Mouse (Mus musculus) intestine, postnatal 0 days (tissue): ENCODE results near the gene Caskin2. TPM values are rescaled to one million over a fixed set of nuclear protein-coding genes. Genes with fewer than 3 reads are reported as not detected.

Experiments
- ATAC-seq: fragments of 200-750 bp; cut with Nextera tagmentation; 2 replicates; pipeline ENCODE4 v1.8.0; 2017; ENCODE audit warnings: mild to moderate bottlenecking, moderate TSS enrichment, moderate library complexity
- H3K27ac ChIP-seq: fragments of 300-500 bp; sonication (generic); 2 replicates; pipeline ENCODE4 v1.5.1; 2014; ENCODE audit warnings: mild to moderate bottlenecking, low read depth, low read length, moderate library complexity
- H3K27me3 ChIP-seq: fragments of 300-500 bp; sonication (generic); replicated peaks from 2 replicates; pipeline ENCODE4 v1.6.1; 2014; ENCODE audit warnings: low read length, mixed read lengths; ENCODE audit not compliant: control insufficient read depth, insufficient read depth
- H3K36me3 ChIP-seq: fragments of 300-500 bp; sonication (generic); 2 replicates; pipeline ENCODE4 v1.6.1; 2014; ENCODE audit warnings: mild to moderate bottlenecking, moderate library complexity; ENCODE audit not compliant: control insufficient read depth, insufficient read depth
- H3K4me1 ChIP-seq: fragments of 300-500 bp; sonication (generic); replicated peaks from 2 replicates; pipeline ENCODE4 v1.6.1; 2014; ENCODE audit warnings: antibody characterized with exemption, low read length, mixed read lengths; ENCODE audit not compliant: control insufficient read depth, insufficient read depth
- H3K4me2 ChIP-seq: fragments of 300-500 bp; sonication (generic); replicated peaks from 2 replicates; pipeline ENCODE4 v1.6.1; 2014; ENCODE audit warnings: low read depth, mild to moderate bottlenecking, moderate library complexity
- H3K4me3 ChIP-seq: fragments of 300-500 bp; sonication (generic); 2 replicates; pipeline ENCODE4 v1.5.1; 2014; ENCODE audit warnings: low read depth, low read length
- H3K9ac ChIP-seq: fragments of 300-500 bp; sonication (generic); 2 replicates; pipeline ENCODE4 v1.6.1; 2014; ENCODE audit warnings: mild to moderate bottlenecking, low read depth, low read length
- H3K9me3 ChIP-seq: fragments of 300-500 bp; sonication (generic); 2 replicates; pipeline ENCODE4 v1.6.1; 2016; ENCODE audit warnings: mixed run types; ENCODE audit not compliant: control insufficient read depth
- CTCF ChIP-seq: sonication (generic); IDR thresholded peaks from 2 replicates; pipeline ENCODE4 v1.5.1; 2016; ENCODE audit warnings: low read depth, mild to moderate bottlenecking, control low read depth, antibody characterized with exemption, moderate library complexity
- WGBS: fragments of 180-500 bp; shearing (Covaris S2); extraction: QIAGEN DNeasy Blood & Tissue Kit; methylation state at CpG from one replicate; pipeline ENCODE4 v1.1.7; 2014; 5-methylcytosine and 5-hydroxymethylcytosine counted together
- polyA plus RNA-seq: library from polyadenylated mRNA; unstranded; fragments of >200 nt; fragmentation: Nextera tagmentation; extraction: Ambion mirVana; gene quantifications from 2 replicates; pipeline ENCODE4 v1.2.1, GENCODE M21; 2015

Gene Caskin2
- polyA plus RNA-seq, 1 experiment from 2014 or later, result 7.4 TPM

DNA sequence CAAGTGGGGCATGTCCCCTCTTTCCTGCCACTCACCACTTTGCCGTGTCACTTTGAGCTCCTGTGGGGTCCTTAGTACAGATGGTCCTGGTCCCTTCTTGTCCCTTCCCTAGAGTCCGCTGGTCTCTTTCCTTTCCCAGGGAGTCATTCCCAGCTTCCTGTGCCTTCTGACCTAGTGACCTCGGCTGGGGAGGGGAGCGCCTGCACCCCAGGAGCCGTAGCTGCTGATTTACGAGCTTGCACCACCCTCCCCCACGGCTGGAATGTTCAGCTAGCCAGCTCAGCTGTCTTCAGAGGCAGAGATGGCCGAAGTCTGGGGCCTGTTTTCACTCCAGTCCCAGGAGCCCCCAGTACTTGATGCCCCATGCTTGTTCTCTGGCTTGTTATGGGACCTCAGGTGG lies 19.1 kb upstream of the Caskin2 start:
- Histone ChIP-seq H3K36me3 (no peaks in the 10 kb centered on the region; the same call in 1 of the 2 replicates), H3K27ac (peak overlapping the region; percentile 61), H3K4me3 (no peak overlapping the region), H3K4me1 (peaks cover 14% of the 10 kb centered on the region), H3K9me3 (no peaks in the 10 kb centered on the region), H3K9ac (no peak overlapping the region), H3K27me3 (no peaks in the 10 kb centered on the region), H3K4me2 (peak overlapping the region; percentile 46)
- 0 out of 2 replicates have a peak, but pooled peaks have one; percentile 14 for ATAC-seq
- no peak for TF ChIP-seq CTCF
- 12% methylated on average over 8 of the region's 8 CpGs for WGBS

DNA sequence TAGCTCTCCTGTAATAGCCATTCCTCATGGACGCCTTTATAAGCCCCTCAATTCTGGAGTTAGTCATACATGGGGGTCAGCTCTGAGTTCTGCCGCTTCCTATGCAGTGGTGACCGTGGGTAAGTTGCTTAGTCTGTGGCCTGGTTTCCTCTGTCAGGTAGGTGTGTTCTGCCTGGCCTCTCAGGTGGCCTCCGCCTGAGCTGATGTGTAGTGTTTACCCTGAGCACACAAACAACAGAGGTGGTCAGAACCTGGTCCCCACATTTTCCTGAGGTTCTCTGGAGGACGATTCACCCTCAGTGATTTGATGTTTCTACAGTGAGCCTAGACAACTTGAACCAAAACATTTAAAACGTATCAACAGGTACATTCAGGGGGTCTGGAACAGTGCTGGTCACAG lies 18.6 kb upstream of the Caskin2 start:
- no peak overlapping the region for H3K9ac ChIP-seq
- no peaks in the 10 kb centered on the region for H3K27me3 ChIP-seq
- no peaks in the 10 kb centered on the region for H3K9me3 ChIP-seq
- H3K4me2 ChIP-seq, result peak overlapping the region; percentile 46
- 48% methylated on average over 6 of the region's 6 CpGs for WGBS
- no peak overlapping the region for H3K4me3 ChIP-seq
- ATAC-seq, result no peak
- TF ChIP-seq CTCF, result no peak
- H3K36me3 ChIP-seq, result no peaks in the 10 kb centered on the region; the same call in 1 of the 2 replicates
- H3K27ac ChIP-seq, result peak overlapping the region; percentile 61
- H3K4me1 ChIP-seq, result peaks cover 18% of the 10 kb centered on the region

DNA sequence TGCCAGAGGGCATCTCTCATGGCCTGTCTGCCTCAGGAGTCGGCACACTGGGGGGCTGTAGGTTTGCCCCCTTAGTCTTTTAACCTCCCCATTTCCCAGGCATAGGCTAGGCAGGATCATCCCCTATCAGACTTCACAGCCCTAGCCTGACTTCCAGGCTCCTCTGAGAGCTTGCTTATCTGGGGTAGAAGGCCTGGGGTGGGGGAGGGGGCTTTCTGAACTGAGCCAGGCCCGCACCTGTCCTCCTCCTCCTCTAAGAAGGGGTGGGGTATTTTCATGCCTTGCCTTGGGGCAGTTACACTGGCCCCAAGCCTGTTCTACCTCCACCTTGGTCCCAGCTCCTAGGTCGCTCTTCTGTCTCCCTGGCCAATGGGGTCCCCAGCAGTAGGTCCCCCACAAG lies 18.1 kb upstream of the Caskin2 start:
- TF ChIP-seq CTCF, result no peak
- H3K4me1 ChIP-seq, result peaks cover 19% of the 10 kb centered on the region
- peak overlapping the region; percentile 46 for H3K4me2 ChIP-seq
- no peaks in the 10 kb centered on the region for H3K27me3 ChIP-seq
- no peaks in the 10 kb centered on the region for H3K9me3 ChIP-seq
- no peak overlapping the region for H3K9ac ChIP-seq
- peak overlapping the region; percentile 61 for H3K27ac ChIP-seq
- H3K36me3 ChIP-seq, result no peaks in the 10 kb centered on the region; the same call in 1 of the 2 replicates
- WGBS, result 25% methylated on average over 3 of the region's 3 CpGs
- no peak overlapping the region for H3K4me3 ChIP-seq
- ATAC-seq, result no peak

DNA sequence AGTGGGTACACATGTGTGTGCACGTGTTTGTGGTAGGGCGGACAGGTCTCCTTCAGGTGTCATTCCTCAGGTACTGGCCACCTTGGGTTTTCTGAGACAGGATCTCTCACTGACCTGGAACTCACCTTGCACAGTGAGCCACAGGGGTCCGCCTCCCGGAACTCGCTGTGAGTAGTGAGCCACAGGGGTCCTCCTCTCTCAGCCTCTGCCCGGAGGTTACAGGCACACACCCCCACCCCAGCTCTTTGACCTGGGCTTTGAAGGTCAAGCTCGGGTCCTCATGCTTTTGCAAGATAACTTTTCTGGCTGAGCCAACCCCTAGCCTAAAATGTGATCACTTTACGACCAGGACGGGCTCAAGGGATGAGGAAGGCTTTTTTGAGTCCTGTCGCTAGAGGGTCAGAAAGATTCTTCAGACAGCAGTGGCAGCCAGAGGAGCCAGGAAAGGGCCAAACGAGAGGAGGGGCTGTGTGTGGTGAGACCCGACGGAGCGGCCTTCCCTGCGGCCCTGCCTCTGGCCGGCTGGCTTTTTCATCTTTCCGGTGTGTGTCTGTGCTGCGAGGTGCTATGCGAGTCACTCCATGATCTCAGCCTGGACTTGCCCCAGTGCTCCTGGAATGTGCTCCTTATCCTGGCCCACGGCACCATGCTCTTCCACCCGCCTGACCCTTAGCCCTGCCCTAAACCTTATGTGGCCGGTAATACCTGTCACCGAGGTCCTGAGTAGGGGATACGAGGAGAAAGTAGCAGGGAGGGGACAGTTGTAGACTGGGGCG lies 17.3 kb upstream of the Caskin2 start:
- peak overlapping the region; percentile 61 for H3K27ac ChIP-seq
- WGBS, result 34% methylated on average over 25 of the region's 25 CpGs
- peaks cover 19% of the 10 kb centered on the region for H3K4me1 ChIP-seq
- H3K9ac ChIP-seq, result 0 out of 2 replicates have a peak overlapping the region, but pooled peaks have one; percentile 17
- no peaks in the 10 kb centered on the region for H3K9me3 ChIP-seq
- H3K27me3 ChIP-seq, result no peaks in the 10 kb centered on the region
- TF ChIP-seq CTCF, result no peak
- no peak overlapping the region for H3K4me3 ChIP-seq
- ATAC-seq, result no peak
- peak overlapping the region; percentile 46 for H3K4me2 ChIP-seq
- H3K36me3 ChIP-seq, result no peaks in the 10 kb centered on the region; the same call in 1 of the 2 replicates

DNA sequence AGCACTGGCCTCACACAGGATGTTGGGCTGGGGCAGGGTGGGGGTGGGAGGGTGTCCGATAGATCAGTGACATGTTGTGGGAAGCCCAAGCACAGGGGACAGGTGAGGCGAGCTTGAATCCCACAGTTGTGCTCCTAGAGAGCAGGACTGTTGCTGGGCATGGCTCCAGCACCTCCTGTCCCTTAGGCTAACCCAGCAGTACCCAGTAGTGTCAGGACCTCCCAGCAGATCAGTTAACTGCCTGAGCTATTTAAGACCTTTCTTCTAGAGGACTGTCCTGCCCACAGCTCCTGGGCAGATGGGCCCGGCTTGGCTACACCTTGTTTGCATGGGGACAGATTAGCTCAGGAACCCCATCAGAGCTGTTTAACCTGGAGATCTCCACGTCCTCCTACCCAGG lies 15.6 kb upstream of the Caskin2 start:
- ATAC-seq, result no peak
- WGBS, result 60% methylated on average over 4 of the region's 4 CpGs
- Histone ChIP-seq H3K36me3 (no peaks in the 10 kb centered on the region; the same call in 1 of the 2 replicates), H3K27ac (no peak overlapping the region), H3K4me3 (no peak overlapping the region), H3K9ac (no peak overlapping the region), H3K9me3 (no peaks in the 10 kb centered on the region), H3K27me3 (no peaks in the 10 kb centered on the region), H3K4me1 (peaks cover 19% of the 10 kb centered on the region), H3K4me2 (0 out of 2 replicates have a peak overlapping the region, but pooled peaks have one; percentile 46)
- no peak for TF ChIP-seq CTCF

DNA sequence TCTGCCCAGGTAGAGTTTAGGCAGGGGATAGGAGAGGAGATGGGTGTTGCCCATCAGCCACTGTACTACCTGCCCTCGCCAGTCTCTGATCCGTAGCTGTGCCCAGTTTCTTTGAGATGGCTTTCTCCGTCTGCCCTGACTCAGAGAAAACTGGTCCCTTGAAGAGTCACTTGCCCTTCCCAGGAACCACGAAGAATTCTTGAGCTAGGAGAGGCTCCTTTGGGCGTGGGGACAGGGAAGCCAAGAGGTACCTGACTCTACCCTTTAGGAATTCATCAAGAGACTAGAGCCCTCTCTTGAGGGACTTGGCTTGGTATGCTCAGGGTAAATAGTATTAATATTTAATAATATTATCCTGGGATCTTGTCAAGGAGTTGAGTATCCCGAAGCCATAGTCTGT lies 14.2 kb upstream of the Caskin2 start:
- ATAC-seq, result no peak
- Histone ChIP-seq H3K27ac (no peak overlapping the region), H3K9me3 (no peaks in the 10 kb centered on the region), H3K4me2 (peak overlapping the region; percentile 90), H3K9ac (no peak overlapping the region), H3K4me3 (no peak overlapping the region), H3K4me1 (peaks cover 21% of the 10 kb centered on the region), H3K36me3 (no peaks in the 10 kb centered on the region; the same call in 1 of the 2 replicates), H3K27me3 (no peaks in the 10 kb centered on the region)
- 72% methylated on average over 6 of the region's 6 CpGs for WGBS
- TF ChIP-seq CTCF, result no peak
